Mouse (Mus musculus) testis, adult 2 months (tissue): ENCODE measurements around the gene Esm1.

ENCODE experiments used
- CTCF ChIP-seq: fragments of 200-500 bp; IDR thresholded peaks from 2 replicates; pipeline ENCODE4 v1.5.1; 2012; ENCODE audit warnings: low read depth, mild to moderate bottlenecking, inconsistent platforms, low read length, moderate library complexity; ENCODE audit not compliant: control insufficient read depth, insufficient read depth, insufficient replicate concordance
- POLR2A ChIP-seq: fragments of 200-500 bp; IDR thresholded peaks from 2 replicates; pipeline ENCODE4 v1.6.1; 2012; ENCODE audit warnings: low read depth, mild to moderate bottlenecking, inconsistent platforms, low read length, moderate library complexity; ENCODE audit not compliant: control insufficient read depth

- TF ChIP-seq CTCF: no peak
- no peak for TF ChIP-seq POLR2A
Observed at GRCm38 (mm10) chr13:113227666-113228463, 18.4 kb downstream of the Esm1 start.
